Mouse (Mus musculus) heart, adult 8-10 months (tissue): ENCODE data around the gene Neu4. TPM values are rescaled to one million over a fixed set of nuclear protein-coding genes. Genes with fewer than 3 reads are reported as not detected.
"Not testable (repeated sequence)": the region's sequence is repeated elsewhere in the genome, so short reads cannot be mapped to it uniquely, and the experiment has no call there.

ENCODE experiments used
- DNase-seq: peaks from one replicate; pipeline ENCODE4 v3.0.0; 2022; ENCODE audit warnings: low spot score
- total RNA-seq, 4 experiments: library from RNA; stranded (reverse); gene quantifications; 2 replicates each; pipeline ENCODE4 v1.2.4; 2022

Gene Neu4
- under 1 TPM in 1 of 4 experiments, not detected in 3; 0.09 TPM for total RNA-seq

GRCm38 (mm10) chr1:94020151-94020550 lies at the start of gene Neu4:
Gene Neu4 (plus strand): TSS chr1:94020451.
- DNase-seq = no peak

GRCm38 (mm10) chr1:93970797-93971196 lies 49.5 kb upstream of the Neu4 start:
- not testable (repeated sequence) for DNase-seq

GRCm38 (mm10) chr1:93975764-93976163 lies 44.5 kb upstream of the Neu4 start:
- not testable (repeated sequence) for DNase-seq

- not testable (repeated sequence) for DNase-seq
Observed at GRCm38 (mm10) chr1:93978287-93978686, 42.0 kb upstream of the Neu4 start.

- DNase-seq = not testable (repeated sequence)
Observed at GRCm38 (mm10) chr1:93980932-93981331, 39.3 kb upstream of the Neu4 start.

GRCm38 (mm10) chr1:93986167-93986566 lies 34.1 kb upstream of the Neu4 start:
- DNase-seq = no peak

GRCm38 (mm10) chr1:93988786-93989185 lies 31.5 kb upstream of the Neu4 start:
- DNase-seq = no peak

- not testable (repeated sequence) for DNase-seq
Observed at GRCm38 (mm10) chr1:93990209-93990608, 30.0 kb upstream of the Neu4 start, which contains the start of gene Gal3st2c. Gene Gal3st2c (plus strand): TSS chr1:93990509.

GRCm38 (mm10) chr1:93991068-93991467 lies 29.2 kb upstream of the Neu4 start:
- DNase-seq = not testable (repeated sequence)

- not testable (repeated sequence) for DNase-seq
Observed at GRCm38 (mm10) chr1:93991491-93991890, 28.8 kb upstream of the Neu4 start.

- no peak for DNase-seq
Observed at GRCm38 (mm10) chr1:94001023-94001422, 19.2 kb upstream of the Neu4 start.

- DNase-seq = not testable (repeated sequence)
Observed at GRCm38 (mm10) chr1:94005954-94006506, 14.2 kb upstream of the Neu4 start.

- not testable (repeated sequence) for DNase-seq
Observed at GRCm38 (mm10) chr1:94008826-94009225, 11.4 kb upstream of the Neu4 start.

- no peak for DNase-seq
Observed at GRCm38 (mm10) chr1:94011643-94012042, 8.6 kb upstream of the Neu4 start.

GRCm38 (mm10) chr1:94027506-94028108 lies 7.4 kb downstream of the Neu4 start:
- DNase-seq = no peak

- no peak for DNase-seq
Observed at GRCm38 (mm10) chr1:94028741-94029140, 8.5 kb downstream of the Neu4 start.

- DNase-seq = no peak
Observed at GRCm38 (mm10) chr1:94033075-94033602, 12.9 kb downstream of the Neu4 start.

- DNase-seq = peak; percentile 87
Observed at GRCm38 (mm10) chr1:94034984-94035743, 14.9 kb downstream of the Neu4 start.

- DNase-seq = no peak
Observed at GRCm38 (mm10) chr1:94040391-94040790, 20.1 kb downstream of the Neu4 start.

GRCm38 (mm10) chr1:94045559-94045958 lies 25.3 kb downstream of the Neu4 start:
- DNase-seq = no peak

GRCm38 (mm10) chr1:94046544-94046943 lies 26.3 kb downstream of the Neu4 start:
- DNase-seq = no peak

GRCm38 (mm10) chr1:94051104-94051503 lies 30.9 kb downstream of the Neu4 start:
- no peak for DNase-seq
